Mouse (Mus musculus): ENCODE measurements around the gene Cyp2f2. TPM values are rescaled to one million over a fixed set of nuclear protein-coding genes. Genes with fewer than 3 reads are reported as not detected.

Gene Cyp2f2
- total RNA-seq, 2 experiments from 2014 or later, result 0.41 to 0.59 TPM

- no peak for DNase-seq (ENCODE audit: low spot score in 2 of 2)
Measured at GRCm38 (mm10) chr7:27177942-27178323, 58.2 kb downstream of the Cyp2f2 start.

GRCm38 (mm10) chr7:27178324-27179216, 58.9 kb downstream of the Cyp2f2 start, which contains the start of gene Rab4b:
Gene Rab4b, minus strand, starts transcription at chr7:27178896.
- DNase-seq (ENCODE audit: low spot score in 2 of 2), result peak; percentile 91 to 97

GRCm38 (mm10) chr7:27179217-27179918, 59.7 kb downstream of the Cyp2f2 start:
- no peak for DNase-seq (ENCODE audit: low spot score in 2 of 2)

GRCm38 (mm10) chr7:27180036-27180435, 60.3 kb downstream of the Cyp2f2 start:
- DNase-seq (ENCODE audit: low spot score in 2 of 2), result peak in 1 of 2 experiments; percentile 68

GRCm38 (mm10) chr7:27180837-27181695, 61.4 kb downstream of the Cyp2f2 start, which contains the start of the genes Gm21983 and Mia:
Gene Gm21983, minus strand, starts transcription at chr7:27181086.
Gene Mia, minus strand, starts transcription at chr7:27181157.
- DNase-seq (ENCODE audit: low spot score in 2 of 2), result no peak

- DNase-seq (ENCODE audit: low spot score in 2 of 2), result no peak
Measured at GRCm38 (mm10) chr7:27182498-27182897, 62.8 kb downstream of the Cyp2f2 start.

Small RNAs within 50 kb of the gene (microRNA-seq; reads per million reads assigned to microRNA genes)
- not detected for gene Mir3101

Other genes with a start within 250 kb of the Cyp2f2 start
- gene Cyp2a22, start 180.5 kb upstream of the Cyp2f2 start, total RNA-seq (2021), result under 1 TPM in 1 of 2 experiments, not detected in 1; 0.08 TPM
- gene Cyp2a12, start 90.8 kb upstream of the Cyp2f2 start, total RNA-seq (2021), result under 1 TPM in 1 of 2 experiments, not detected in 1; 0.47 TPM
- not detected for gene Cyp2t4, start 33.8 kb downstream of the Cyp2f2 start, total RNA-seq (2021)
- 10 to 100 TPM; 81.4 to 85.3 TPM for gene Egln2, start 46.9 kb downstream of the Cyp2f2 start, total RNA-seq (2021)
- gene Rab4b, start 59.0 kb downstream of the Cyp2f2 start, total RNA-seq (2021), result 10 to 100 TPM; 29.4 to 33.6 TPM
- gene Gm21983, start 61.2 kb downstream of the Cyp2f2 start, total RNA-seq (2021), result not detected
- not detected for gene Mia, start 61.2 kb downstream of the Cyp2f2 start, total RNA-seq (2021)
- gene BC024978, start 75.9 kb downstream of the Cyp2f2 start, total RNA-seq (2021), result 10 to 100 TPM; 12.3 to 12.6 TPM
- 10 to 100 TPM; 57.3 to 63.7 TPM for gene Snrpa, start 76.4 kb downstream of the Cyp2f2 start, total RNA-seq (2021)
- 1 to 10 TPM; 7.2 to 8.5 TPM for gene Itpkc, start 108.8 kb downstream of the Cyp2f2 start, total RNA-seq (2021)
- gene Coq8b, start 113.1 kb downstream of the Cyp2f2 start, total RNA-seq (2021), result 10 to 100 TPM in 1 of 2 experiments, 1 to 10 TPM in 1; 8.6 to 10.3 TPM
- 10 to 100 TPM; 26.3 to 32.3 TPM for gene Numbl, start 138.5 kb downstream of the Cyp2f2 start, total RNA-seq (2021)
- gene Ltbp4, start 217.8 kb downstream of the Cyp2f2 start, total RNA-seq (2021), result 100 to 1,000 TPM; 152 to 169 TPM
- 10 to 100 TPM; 11.0 to 11.5 TPM for gene Shkbp1, start 236.1 kb downstream of the Cyp2f2 start, total RNA-seq (2021)
- not detected for gene Gm20479, start 237.5 kb downstream of the Cyp2f2 start, total RNA-seq (2021)